Mouse (Mus musculus): ENCODE data around the gene Aldh1a1. TPM values are rescaled to one million over a fixed set of nuclear protein-coding genes. Genes with fewer than 3 reads are reported as not detected.
"Not testable (repeated sequence)": the region's sequence is repeated elsewhere in the genome, so short reads cannot be mapped to it uniquely, and the experiment has no call there.

Gene Aldh1a1
- total RNA-seq, 1 experiment from 2014 or later: 79.4 TPM

DNA sequence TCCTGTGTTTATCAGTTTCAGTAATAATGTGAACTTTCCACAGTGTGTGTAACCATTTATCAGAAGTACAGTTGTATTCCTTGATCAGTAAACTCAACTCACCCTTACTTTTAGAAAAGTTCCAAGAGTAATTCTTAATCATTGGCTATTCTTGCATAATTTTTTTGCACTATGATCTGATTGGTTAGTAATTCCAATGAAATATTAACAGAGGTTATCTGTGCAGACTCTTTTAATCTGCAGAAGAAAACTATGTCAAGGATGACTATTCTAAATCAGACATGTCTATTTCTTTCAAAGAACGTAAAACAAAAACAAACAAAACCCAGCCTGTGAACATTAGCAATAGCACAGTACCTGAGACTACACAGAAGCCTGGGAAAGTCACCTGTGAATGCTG lies 62.9 kb downstream of the Aldh1a1 start:
- no peak for DNase-seq

DNA sequence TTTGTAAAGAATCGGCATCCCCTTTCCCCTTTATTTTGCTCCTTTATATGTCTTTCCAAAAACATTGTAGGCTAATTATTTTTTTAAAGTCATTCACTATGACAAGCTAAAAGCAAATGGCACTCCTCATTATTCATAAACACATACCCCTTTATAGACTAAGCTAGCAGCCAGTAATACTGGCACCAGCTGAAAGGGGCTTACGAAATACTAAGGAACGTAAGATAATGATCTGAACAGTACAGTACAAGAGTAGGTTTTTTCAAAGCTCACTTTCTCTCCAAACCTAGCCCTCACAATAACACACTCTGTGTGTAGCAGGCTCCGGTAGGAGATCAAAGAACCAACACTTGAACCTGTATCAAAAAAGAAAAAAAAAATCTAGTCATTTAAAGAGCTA lies 64.7 kb downstream of the Aldh1a1 start:
- DNase-seq: no peak

DNA sequence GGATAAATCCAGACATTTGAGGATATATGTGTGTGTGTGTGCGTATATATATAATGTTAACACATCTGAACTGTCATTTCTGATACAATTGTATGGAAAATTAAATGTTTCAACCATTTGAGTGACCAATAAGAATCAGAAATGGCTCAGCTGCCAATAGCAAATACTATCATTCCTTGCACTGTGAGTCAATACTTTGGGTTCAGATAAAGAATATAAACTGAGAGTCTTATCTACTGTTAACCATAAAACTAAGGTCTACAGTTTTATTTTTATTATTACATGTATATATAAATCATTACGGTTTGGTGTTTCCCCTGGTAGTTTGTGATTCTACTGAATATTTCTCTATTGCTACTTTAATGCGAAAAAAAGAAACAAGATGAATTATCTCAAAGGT lies 65.6 kb downstream of the Aldh1a1 start:
- DNase-seq: no peak

DNA sequence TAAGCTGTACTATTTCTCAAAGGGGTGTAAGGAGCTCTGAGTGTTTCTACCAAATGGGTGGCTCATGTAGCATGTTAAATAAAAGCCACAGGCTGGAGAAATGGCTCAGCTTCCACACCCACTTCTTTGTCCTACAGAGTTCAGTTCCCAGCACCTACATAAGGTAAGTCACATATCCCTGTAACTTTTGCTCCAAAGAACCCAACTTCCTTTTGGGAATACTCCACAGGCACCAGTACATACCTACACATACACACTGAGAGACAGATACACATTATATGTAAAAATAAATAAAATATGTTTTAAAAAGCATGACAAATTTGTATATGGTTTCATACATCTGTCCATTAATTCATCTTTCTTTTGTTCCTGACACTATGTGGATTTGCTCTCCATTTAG lies 66.0 kb downstream of the Aldh1a1 start:
- no peak for DNase-seq

DNA sequence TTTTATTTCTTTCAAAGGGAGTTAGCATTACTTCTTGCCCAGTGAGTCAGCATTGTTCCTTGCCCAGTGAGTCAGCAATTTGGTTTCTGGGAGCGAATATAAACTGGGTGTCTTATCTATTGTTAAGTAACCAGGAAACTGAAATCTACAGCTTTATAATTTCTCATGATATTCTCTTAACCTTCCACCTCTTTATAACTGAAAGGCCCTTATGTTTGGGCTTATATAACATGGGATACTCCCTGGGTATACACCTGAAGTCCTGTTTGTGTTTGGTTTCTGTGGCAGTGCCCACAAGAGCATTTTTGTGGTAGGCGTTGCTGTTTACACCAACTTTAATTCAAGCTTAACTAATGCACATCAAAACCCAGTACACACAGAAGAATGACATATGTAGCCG lies 66.4 kb downstream of the Aldh1a1 start:
- peak; percentile 6 for DNase-seq

DNA sequence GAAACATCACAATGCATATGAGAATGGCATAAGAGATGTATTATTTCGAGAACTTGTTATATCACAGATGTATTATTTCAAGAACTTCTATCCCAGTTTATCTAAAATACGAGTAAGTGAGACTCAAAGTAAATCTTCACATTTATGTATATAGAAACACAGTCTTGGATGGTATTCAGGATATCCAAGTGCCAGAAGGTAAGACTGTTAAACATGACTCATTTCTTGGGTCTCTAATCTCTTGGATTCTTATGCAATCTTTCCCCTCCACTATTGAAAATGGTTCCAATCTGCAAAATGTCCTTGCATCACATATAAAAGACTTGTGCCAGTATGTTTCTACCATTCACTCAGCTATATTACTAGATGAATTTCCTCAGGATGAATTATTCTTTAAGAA lies 67.4 kb downstream of the Aldh1a1 start:
- DNase-seq: no peak

DNA sequence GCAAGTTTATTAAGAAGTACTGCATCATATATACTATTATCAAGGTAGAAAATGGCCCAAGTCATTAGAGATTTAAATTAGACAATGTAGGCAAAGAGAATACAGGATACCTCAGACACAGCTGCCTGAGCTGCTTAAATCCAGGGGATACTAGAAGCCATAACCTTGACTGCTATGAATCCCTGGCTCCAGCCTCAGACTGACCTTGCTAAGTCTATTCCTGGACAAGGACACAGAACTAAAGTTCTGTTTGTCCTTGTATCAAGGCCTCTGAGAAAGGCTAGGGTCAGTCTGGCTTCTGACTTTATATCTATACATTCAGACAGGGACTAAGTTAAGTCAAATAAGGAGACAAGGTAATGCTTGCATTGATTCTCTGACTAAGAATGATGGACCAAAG lies 69.9 kb downstream of the Aldh1a1 start:
- DNase-seq: peak; percentile 25

DNA sequence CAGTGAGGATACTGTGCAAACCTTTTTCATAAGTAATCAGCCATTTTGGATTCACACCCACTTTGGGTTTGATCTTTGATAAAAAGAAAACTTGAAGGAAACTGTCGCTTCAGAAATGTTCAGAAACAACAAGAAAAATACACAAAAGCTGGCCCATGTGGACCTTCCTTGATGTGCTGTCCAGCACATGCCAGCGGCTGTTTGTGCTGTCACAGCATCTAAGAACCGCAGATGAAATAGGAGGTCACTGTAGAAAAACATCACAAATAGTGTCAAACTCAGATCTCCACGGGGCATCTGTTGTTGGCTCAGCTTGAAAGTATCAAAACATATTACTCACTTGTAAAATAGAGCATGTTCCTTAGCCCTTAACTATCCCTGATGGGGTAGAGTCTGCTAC lies 73.8 kb downstream of the Aldh1a1 start:
- DNase-seq: peak; percentile 6

DNA sequence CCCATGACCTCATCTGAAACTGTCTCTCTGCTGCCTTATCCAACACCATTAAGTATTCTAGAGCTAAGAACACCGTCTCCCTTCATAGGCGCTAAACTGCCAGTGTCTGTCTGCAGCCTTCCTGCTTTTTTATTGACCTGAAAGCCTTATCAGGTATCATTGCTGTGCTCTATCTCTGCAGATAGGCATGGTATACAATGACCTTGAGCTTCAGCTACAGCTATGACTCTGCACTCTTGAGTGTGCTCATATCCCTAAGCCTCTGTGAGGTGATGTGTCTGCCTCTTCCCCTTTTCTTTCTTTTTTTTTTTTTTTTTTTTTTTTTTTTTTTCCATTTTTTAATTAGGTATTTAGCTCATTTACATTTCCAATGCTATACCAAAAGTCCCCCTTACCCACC lies 74.5 kb downstream of the Aldh1a1 start:
- no peak for DNase-seq

DNA sequence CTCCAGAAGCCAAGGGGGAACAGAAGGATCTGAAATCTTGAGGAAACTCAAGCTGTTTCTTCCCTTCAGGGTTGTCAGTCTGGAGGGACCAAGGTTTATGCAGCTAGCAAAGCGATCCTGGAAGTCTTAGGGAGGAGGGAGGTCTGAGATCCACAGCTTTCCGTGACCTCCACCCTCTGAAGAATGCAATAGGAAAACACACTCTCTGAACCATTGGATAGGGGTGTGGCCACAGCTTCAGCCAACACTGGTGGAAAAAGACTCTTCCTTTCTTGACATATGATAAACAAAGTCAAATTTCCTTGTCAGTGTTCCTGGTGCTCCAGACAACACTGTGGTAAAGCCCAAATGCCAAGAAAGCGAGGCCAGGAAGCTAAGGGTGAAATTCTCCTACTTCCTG lies 84.5 kb downstream of the Aldh1a1 start:
- no peak for DNase-seq

DNA sequence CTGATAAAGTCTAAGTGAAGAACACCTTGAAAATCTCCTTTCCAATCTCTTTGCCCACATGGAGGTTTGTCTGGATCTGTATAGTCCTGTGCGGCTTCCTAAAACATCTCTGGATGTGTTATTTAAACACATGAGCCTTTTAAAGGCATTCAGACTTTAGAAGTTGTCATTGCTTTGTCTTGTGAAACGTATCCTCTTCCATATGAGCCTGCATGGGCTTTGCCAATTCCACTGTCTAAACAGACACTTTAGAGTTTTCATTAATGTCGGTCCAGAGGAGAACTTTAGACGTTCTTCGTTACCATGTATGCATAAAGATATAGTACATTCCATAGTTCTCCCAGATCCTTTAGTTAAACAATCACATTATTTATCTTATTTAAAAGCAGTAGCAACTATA lies 84.9 kb downstream of the Aldh1a1 start:
- DNase-seq: no peak

DNA sequence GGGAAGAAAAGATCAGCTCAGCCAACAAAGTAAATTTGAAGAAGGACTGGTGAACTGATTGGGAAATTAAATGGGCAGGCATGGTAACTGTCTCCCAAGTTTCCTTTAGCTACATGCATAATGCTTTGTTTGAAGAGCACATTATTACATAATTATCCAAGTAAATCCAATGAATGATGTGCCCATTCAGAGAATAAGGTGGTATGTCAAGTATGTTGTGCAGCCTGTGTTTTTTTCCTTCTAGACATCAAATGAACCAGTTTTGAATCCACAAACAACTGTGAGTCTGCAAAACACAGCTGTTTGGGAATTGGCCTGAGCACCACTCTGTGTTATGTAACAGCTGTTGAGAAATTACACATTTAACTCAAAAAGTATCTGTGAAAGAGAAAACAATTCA lies 107.4 kb downstream of the Aldh1a1 start:
- no peak for DNase-seq

DNA sequence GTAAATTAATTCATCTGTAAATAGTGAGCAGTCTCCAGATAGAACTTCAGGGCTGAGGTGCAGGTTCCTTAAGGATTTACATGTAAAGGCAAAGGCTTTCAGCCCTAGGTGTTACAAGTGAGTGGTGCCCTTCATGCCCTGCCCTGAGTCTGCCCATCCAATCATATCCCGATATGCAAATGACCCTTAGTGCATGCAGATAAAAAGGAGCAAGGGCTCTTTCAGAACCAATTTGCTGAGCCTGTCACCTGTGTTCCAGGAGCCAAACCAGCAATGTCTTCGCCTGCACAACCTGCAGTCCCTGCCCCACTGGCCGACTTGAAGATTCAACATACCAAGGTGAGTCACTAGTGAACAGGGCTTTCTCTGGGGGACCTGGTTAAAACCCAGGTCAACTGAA lies 109.2 kb downstream of the Aldh1a1 start:
- peak; percentile 29 for DNase-seq

DNA sequence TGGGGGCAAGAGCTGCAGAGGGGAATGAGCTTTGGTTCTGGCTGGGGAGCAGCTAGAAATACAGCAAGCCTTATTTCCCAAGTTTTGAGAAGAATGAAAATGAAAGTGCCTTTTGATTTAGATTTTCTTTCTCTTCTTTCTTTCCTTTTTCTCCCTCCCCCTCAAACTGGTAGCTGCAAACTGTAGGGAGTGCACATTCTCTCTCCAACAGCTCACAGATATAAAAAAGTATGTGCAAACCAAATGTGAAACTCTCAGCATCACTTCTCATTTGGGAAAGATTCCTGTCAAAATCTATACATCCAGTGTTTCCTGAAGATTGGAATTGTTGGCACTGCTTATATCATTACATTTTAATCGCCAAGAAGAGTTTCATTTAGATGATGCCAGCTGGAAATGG lies 110.7 kb downstream of the Aldh1a1 start:
- no peak for DNase-seq

DNA sequence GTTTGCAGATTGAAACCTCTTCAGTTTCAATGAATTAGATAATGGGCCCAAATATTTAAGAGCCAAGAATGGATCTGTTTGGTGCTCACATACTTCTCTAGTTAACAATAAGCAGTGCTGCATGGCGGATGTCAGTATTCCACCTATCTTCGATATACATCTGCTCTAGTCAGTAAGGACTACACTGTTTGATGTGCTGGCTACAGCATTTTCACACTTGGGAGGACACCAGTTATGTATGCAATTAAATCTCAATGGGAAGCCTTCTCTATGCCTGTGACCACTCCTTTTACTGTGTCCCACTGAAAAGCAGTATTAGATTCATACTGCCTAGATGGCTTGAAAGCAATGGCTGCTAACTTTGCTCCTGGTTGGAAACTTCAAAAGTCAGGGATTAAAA lies 111.4 kb downstream of the Aldh1a1 start:
- DNase-seq: no peak

DNA sequence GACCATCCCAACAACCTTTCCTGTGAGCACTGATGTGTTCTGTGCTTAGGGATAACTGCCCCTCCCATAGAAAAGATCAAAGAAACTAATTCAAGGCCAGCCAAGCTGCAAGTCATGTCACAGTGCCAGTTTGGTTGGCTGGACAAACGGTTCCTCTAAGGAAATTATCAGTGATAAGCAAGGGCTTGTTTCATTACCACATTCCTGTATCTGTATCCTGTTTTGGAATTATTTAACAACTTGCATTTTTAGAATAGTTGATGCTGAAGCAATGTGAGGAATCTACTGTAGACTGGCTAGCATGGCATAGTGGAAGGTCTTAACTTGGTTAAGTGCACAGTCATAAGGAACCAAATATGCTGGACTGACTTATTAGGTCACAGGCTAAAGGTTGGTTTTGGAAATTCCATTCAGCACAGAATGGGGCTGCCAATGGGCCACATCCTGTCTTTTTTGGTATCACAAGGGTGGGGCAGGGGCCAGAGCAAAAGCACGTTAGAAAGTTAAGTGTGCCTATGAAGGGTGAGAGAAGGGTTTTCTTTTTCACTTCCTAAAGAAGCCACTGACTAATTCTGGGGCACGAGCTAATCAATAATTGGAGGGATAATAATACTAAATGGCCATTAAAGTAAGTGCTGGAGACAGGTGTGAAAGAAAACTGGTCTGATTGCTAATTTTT lies 121.9 kb downstream of the Aldh1a1 start:
- peak; percentile 18 for DNase-seq

DNA sequence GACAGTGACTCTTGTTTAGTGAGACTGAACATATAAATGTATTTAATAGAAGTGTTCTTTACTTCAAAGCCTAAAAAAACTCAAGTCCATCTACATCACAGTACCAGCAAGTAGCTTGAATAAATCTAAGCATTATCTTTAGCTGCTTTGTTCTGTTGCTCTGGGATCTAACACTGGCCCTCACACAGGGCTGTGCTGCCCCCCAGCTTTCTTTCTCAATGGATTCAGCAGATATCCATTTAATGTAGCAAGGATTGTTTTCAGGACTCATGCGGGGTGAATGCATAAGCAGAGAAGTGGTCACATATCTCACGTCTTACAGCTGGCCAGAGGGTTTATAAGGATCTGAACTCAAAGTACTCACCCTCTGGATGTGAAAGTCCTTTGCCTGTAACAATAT lies 129.9 kb downstream of the Aldh1a1 start:
- DNase-seq: no peak

DNA sequence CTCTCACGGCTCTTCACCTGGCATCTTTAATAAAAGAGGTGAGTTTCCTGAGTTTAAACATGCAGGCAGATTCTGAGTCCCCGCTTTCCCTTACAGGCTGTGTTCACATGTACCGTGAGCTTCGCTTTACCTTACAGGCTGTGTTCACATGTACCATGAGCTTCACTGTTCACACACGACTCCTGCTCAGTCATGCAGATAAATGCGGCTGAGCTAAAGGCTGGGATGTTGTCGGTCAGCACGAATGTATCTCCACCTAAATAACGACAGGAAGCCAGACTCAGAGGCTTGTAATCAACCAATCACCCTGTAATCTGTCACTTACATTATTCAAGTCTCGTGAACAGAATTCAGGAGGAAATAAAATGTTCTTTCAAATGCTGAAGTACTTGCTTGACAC lies 130.9 kb downstream of the Aldh1a1 start:
- no peak for DNase-seq

DNA sequence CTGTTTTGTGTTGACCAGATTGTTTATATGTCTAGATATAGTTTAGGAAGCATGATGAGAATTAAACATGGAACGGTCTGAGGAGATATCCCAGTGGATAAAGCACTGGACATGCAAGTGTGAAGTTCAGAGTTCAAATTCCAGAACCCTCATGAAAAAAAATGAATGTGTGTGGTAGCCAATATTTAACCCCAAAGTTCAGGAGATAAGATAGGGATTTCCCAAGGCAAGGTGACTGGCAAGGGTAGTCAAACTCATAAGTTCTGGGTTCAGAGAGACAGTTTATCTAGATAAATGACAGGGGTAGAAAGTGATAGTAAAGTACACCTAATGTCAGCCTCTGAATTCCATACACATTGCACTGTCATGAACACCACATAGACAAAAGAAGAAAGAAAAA lies 138.5 kb downstream of the Aldh1a1 start:
- DNase-seq: no peak

DNA sequence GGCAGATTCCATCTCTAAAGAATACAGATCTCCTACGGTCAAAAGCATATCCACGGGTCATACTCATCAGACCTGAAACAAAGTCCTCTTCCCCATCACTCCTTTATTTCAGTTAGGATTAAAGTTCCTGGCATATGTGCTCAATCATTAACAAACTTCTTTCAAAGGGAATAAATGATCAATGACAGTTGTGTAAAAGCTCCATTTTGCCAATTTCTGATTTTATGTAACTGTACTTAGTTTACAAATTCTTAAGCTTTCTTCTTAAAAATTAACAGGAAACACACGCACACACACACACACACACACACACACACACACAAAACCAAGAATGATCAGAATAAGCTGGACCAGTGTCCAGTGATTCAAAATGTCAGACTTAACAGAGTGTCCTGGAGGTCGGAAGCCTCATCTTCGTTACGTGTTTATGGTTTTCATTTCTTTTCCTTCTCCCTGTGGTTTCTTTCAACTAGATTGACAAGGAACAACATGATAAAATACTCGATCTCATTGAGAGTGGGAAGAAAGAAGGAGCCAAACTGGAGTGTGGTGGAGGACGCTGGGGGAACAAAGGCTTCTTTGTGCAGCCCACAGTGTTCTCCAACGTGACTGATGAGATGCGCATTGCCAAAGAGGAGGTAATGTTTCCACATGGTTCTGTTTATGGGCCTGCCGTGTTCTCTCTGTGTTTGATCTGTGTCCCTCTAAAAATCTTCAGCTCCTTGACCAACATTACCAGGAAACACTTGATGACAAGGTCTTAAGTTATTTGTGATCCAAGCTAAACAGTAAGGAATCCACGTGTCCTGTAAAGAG lies 141.6 kb downstream of the Aldh1a1 start:
- DNase-seq: no peak

DNA sequence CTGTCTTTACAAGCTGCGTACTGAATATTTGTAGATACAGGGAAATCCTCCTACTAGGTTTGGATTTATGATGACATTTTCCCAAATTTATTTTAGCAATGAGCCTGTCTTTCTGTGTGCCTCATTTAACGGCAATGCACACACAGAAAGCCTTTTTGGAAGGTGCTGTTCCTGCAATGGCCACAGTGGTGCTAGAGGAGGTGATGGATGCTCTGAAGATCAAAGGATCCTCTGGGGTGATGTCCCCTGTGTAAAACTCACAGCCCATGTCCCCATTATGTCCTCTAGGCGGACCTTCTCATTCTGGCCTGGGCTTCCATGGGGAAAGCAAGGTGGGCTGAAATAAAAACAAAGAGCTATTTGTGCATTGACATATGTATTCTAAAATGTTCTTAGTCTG lies 151.8 kb downstream of the Aldh1a1 start:
- DNase-seq: no peak

DNA sequence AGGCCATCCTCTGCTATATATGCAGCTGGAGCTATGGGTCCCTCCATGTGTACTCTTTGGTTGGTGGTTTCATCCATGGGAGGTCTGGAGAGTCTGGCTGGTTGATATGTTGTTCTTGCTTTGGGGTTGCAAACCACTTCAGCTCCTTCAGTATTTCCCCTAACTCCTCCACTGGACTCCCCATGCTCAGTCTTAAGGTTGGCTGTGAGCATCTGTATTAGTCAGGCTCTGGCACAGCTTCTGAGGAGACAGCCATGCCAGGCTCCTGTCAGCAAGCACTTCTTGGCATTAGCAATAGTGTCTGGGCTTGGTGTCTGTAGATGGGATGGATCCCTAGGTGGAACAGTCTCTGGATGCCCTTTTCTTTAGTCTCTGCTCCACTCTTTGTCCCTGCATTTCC lies 155.0 kb downstream of the Aldh1a1 start:
- not testable (repeated sequence) for DNase-seq

DNA sequence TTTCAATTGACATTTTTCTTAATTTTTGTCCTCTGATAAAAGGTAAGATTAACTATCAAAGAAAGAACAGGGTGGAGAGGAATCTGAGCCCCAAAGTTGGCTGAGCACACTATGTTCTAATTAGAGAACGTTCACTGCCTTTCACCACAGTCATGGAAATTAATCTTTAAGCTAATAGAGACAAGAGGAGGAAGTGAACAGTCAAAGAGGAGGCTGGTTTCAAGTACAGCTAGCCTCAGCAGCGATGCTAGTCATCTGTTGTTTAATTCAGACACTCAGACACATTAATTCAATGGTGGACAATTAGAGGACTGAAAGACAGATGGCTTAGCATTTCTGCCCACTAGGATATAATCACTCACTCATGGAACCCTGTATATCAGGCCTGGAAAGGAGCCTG lies 157.5 kb downstream of the Aldh1a1 start:
- DNase-seq: no peak

DNA sequence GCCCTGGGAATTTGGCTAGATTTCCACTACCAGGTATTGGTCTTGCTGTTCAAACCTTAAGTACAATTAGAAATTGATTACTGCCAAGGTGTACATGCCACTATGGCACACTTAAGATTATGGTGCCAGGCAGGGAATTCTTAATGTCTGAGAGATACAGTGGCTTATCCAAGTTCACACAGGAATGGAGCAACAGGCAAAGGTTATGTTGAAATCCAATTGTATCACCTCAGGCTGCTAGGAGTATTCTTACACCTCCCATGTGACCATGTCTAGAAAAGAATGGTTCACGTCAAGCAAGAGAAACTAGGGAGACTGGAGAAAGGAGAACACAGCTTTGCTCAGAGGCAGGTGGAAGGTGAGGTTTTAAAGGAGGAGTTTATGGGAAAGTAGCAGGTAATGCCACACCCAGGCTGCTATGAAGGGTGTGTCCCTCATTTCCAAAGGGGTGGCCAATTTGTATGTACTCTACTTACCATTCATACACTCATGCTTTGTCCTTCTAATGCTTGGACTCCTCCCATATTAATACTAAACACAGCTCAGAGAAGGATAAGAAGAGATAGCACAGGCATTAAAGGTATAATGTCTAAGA lies 160.7 kb downstream of the Aldh1a1 start:
- DNase-seq: no peak

Data from adrenal gland, postnatal 14 days (tissue).